Mouse (Mus musculus) erythroblast, embryonic 14.5 days (primary cell): Measurements from ENCODE around the gene Ovol2.

Experiments
- GATA1 ChIP-seq: IDR thresholded peaks from 2 replicates; pipeline ENCODE4 v1.6.1; 2012; ENCODE audit warnings: low read length, inconsistent platforms, mixed read lengths
- TAL1 ChIP-seq: IDR thresholded peaks from 3 replicates; pipeline ENCODE4 v1.6.1; 2012; ENCODE audit warnings: low read length, inconsistent platforms, mixed read lengths

DNA sequence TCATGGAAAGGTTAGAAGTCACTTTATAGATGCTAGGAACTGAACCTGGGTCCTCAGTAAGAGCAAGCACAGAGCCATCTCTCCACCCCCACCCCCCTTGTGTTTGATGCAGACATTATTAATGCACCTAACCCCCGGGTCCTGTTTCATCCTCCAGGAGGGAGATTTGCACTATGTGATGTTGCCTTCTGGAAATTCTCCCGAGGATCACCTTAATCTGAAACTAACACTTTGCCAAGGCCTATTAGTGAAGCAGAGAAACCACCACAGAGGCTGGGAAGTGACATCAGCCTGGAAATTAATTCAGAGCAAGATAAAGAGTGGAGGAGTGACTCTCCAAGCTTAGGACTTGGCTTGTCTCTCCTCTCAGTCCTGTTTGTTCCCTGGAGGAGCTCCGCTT is 7.7 kb downstream of the Ovol2 start:
- no peak for TF ChIP-seq GATA1
- TF ChIP-seq TAL1, result no peak
